Mouse (Mus musculus) liver, postnatal 0 days (tissue): ENCODE results near the gene Sgcb.

ENCODE experiments used
- CTCF ChIP-seq: sonication (generic); IDR thresholded peaks from 2 replicates; pipeline ENCODE4 v1.5.1; 2016; ENCODE audit warnings: antibody characterized with exemption, low read depth
- EP300 ChIP-seq: IDR thresholded peaks from 2 replicates; pipeline ENCODE4 v1.6.1; 2016; ENCODE audit warnings: antibody characterized with exemption, low read depth, mild to moderate bottlenecking

DNA sequence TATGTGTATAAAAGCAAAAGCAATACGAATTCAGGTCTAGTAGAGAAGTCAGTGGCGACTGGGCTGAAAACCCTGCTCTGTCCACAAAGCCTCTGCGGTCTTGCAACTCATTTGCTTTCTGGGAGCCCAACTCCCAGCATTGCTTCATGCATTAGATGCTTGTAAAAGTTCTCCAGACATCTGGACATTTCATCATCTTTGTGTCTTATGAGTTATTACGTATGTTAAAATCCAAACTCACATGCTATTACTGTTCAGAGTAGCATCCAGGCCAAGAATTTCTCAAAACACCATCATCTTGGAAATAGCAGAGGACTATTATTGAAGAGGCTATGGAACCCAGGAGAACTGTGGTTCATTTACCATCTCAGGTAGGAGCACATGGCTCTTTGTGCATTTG lies 36.5 kb downstream of the Sgcb start:
- TF ChIP-seq CTCF (no peak), EP300 (no peak)
